Mouse (Mus musculus): ENCODE measurements around the gene Adgrf1.
"Not testable (repeated sequence)": the region's sequence is repeated elsewhere in the genome, so short reads cannot be mapped to it uniquely, and the experiment has no call there.

Gene Adgrf1

DNA sequence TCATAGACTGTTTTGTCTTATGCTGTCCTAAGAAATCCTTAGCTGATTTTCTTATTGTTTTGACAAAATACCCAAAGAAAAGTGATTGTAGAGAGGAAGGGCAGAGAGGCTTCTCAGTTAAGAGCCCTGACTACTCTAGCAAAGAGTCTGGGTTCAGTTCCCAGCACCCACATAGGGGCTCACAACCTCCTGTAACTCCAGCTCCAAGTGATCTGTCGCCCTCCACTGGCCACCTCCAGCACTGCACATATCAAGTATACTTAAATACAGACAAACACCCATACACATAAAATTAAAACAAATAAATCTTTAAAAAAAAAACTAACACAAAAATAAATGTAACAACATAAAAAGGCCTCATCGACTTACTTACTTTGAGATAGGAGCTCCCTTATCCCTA lies 3.5 kb upstream of the Adgrf1 start:
- DNase-seq (ENCODE audit: low read depth, low spot score), result no peak

DNA sequence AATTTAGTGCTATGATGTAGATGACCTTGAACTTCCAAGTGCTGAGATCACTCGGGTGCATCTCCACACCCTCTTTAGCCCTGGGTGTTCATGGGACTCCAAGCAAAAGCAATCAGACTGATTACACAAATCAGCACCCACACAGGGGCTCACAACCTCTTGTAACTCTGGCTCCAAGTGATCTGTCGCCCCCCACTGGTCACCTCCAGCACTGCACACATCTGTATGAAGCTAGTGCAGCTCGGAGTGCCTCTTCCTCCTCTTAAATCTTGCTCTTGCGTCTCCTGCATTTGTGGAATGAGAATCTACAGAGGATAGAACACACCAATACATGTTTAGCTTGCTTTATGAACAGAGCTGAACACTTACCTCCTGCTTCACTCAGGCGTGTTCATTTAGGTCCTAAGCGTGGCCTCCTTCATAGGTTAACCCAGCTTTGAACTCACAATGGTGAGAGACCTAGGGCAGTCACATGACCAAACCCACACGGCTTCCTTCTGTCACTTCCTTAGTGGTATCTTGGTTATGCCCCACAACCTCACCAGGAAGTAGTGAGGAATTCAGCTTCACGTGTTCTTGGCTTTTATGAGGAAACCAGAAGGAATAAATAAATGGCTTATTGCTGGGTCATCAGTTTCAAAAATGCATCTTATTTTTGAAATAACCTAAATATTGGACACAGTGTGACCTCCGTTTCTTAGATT lies 2.9 kb upstream of the Adgrf1 start:
- DNase-seq (ENCODE audit: low read depth, low spot score), result no peak

DNA sequence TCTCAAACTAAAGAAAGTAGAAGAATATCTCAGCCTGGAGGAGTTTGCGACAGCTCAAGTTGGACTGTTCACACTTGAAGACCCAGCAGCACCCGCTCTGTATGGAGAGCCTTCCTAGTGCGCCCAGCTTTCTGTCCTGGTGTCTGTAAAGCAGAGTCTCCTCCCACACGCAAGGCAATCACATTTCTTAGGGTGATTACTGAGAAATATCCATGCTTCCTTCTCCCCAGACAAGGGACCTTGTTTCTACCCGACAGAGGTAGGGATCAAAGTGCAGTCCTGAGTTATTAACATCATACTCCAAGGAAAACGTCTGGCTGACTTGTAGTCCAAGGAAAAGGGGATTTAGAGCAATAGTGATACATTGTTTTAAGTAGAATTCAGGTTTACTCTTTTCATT lies 6.1 kb downstream of the Adgrf1 start:
- no peak for DNase-seq (ENCODE audit: low read depth, low spot score)

DNA sequence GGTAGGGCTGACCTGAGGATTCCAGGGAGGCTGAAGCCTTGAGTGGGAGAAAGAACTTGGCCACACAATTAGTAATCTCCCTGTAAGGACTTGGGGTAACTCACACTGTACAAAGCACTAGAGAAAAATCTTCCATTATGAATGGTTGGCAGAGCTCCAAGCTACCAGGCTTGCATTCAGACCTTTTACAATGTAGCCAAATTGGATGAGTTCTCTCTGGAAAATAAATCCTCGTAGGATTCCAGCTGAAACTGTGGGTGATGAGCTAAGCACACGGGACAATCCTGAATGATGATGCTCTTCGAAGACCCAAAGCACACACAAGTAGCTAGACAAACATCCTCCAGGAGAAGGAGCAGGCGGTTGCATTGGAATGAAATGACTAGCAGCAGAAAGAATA lies 7.1 kb downstream of the Adgrf1 start:
- no peak for DNase-seq (ENCODE audit: low read depth, low spot score)

DNA sequence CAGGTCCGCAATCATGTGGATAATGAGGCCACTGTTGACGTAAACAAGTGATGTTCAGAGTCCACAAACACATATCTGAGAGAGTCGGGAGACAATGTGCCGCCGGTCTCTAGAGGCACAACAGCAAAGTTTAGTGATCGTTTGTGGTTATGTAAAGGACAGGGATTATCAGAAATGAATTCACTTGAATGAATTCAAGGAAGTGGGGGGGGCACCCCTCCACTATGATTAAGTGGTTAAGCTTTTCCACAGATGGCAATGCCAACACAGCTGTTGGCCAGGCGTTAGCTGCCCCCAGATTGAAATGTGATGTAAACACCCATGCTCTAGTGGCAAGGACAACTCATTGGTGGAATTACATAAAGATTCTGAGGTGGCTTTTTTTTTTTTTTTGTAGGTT lies 9.5 kb downstream of the Adgrf1 start:
- DNase-seq (ENCODE audit: low read depth, low spot score), result no peak

DNA sequence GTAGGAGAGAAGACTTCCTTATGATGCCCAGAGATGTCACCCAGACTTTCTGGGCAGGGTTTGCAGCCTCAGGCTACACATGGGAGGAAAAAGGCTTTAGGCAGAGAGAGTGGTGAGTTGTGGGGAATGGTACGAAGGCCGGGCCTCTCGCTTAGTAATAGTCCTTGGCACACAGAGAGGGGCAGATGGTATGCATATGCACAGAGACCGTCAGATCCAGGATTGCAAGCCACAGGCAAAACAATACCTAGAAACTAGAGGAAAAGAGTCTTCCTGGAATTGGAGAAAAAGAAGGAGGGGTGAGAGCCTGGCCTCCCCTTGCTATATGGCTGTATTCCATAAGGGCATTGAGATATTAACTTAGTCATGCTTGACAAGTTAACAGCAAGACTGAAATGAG lies 12.2 kb downstream of the Adgrf1 start:
- no peak for DNase-seq (ENCODE audit: low read depth, low spot score)

DNA sequence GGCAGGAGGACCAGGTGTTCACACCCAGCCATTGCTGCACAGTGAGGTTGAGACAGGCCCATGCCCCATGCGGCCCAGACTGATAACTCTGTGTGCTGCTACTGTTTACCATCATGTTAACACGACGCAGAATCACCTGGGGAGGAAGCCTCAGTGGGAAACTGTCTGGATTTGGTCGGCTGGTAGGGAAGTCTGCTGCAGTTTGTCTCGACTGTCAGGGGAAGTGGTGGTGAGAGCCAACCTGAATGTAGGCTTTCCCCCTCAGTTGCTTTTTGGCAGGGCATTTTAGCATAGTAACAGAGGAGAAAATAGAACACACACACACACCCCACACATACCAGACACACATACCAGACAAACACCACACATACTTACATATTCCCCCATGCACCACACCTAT lies 12.7 kb downstream of the Adgrf1 start:
- no peak for DNase-seq (ENCODE audit: low read depth, low spot score)

DNA sequence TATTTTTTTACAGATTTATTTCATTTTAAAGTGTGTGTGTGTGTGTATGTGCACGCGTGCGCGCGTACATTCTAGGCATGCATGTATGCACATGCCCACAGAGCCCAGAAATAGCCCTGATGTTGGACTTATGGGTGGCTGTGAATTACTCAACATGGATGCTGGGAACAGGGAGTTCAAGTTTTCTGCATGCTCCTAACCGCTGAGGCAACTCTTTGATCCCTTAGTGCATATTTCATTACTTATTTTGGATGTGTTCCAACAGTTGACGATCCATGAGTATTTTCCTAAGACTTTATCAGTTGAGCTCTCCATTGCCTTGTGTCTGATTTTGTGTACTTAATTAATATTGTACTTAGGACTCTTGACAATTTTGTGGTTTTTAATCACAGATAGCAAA lies 29.4 kb downstream of the Adgrf1 start:
- DNase-seq (ENCODE audit: low read depth, low spot score), result no peak

DNA sequence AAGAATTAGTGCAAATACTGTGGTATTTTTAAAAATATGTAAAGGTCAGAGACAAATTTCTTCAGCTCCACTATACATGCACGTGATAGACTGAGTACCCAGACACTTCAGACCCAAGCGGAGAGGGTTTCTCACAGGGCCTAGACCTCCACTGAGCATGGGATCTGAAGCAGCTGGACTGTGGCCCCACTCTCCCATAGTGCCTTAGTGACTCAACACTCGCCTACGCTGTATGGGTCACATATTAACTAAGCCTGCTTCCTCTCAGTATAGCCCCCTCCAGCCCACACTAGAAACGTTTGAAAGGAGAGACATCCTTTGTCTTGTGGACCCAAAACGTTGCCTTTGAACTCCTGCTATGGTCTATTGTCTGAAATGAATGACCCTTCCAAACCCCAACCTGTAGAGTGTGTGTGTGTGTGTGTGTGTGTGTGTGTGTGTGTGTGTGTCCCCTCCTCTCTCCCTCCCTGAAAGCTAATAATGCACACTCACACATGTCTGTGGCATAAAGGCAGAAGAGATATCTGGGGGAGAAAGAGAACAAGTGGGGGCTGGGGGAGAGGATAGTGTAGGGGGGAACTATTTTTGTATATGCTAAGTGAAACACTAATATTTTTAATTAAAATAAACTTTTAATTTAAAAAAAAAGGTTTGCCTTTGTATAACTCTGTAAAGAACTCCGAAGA lies 56.0 kb downstream of the Adgrf1 start:
- no peak for DNase-seq (ENCODE audit: low read depth, low spot score)

DNA sequence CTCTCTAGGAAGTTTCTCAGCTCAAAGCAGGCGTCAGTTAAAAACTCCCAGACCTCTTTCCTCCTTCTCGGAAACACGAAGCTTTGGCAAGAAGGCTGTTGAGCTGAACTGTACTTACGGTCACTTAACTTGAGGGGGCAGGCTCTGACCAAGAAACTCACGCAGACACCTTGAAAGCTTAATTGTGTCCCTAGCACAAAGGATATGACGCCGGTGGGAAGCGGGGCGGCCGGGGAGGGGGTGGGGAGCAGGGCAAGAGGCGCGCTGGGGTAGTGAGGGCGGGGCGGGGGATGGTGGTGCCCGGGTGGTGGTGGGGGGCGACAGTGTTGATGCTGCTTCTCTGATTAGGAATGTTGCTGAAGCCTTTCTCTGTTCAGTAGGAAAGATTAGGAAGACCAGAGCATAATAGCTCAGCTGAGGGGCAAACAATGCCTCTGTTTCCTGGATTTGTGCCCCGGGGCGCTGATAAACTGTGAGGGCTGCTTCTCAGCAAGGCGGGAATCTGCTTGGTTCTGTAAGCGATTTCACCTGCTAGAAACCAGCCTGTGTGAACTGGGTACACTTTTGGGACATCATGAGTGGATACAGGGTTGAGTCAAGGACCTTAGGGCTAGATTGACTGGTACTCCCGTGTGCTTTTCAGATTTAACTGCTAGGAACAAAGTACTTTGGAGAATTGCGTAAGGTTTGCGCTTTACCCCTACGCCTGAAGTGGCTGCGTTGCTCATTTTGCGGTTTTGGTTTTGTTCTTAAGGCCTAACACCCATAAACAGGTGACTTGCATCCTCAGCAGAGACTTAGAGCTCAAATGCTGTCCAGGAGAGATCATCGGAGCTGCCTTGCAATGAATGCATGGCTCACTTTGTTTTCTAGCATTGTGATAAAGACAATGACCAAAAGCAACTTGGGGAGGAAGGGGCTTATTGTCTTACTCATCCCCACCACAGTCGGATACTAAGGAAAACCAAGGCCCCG lies 56.9 kb downstream of the Adgrf1 start:
- DNase-seq (ENCODE audit: low read depth, low spot score), result peak; percentile 84

DNA sequence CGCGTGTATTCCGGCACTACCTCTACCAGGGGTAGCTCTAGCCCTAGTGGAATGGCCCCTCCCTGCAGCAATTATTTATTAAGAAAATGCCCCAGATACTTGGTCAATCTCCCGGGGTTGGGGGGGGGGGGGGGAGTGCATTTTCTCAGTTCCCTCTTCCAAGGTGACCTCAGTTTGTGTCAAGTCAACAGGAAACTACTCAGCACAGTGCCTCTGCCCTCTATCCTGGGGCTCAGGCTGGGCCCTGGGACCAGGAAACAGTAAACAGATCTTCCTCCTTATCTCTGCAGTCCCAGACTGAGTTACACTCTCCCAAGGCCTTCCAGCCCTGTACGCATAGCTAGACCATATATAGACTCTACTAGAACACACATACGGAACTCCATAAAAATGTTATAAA lies 57.7 kb downstream of the Adgrf1 start:
- no peak for DNase-seq (ENCODE audit: low read depth, low spot score)

DNA sequence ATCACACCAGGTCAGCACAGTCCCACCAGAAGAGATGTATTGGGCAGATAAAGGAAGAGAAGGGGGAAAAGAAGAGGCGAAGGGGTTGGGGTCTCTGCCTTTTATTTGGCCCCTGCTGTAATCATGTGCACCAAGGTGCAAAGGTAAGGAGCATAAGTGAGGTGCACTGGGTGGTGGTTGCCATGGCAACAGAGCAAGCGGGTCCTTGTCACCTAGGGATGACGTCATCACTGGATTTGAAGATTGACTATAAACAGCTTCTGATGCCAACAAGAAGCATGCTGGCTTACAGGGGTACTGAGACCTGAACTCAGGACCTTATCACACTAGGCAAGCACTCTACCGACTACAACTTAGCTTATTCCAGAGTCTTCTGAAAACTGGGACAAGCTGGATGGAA lies 59.1 kb downstream of the Adgrf1 start:
- no peak for DNase-seq (ENCODE audit: low read depth, low spot score)

DNA sequence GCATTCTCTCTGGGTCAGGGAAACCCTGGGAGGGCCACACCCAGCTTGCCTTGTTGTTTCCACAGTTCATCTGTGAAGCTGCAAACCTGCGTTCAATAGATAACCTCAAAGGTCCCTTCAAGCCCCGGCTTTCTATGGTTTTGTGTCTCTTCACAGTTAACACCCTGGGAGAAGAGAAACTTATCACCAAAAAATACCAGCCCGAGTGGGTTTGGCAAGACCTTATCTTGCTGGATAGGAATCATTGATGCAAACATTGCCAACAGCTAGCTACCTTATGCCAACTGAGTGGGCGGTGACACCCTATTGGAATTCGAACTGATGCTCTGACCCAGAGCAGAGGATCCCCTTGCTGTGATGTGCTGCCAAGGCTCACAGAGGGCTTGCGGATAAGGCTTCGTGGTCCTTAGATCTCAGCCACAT lies 59.6 kb downstream of the Adgrf1 start:
- no peak for DNase-seq (ENCODE audit: low read depth, low spot score)

DNA sequence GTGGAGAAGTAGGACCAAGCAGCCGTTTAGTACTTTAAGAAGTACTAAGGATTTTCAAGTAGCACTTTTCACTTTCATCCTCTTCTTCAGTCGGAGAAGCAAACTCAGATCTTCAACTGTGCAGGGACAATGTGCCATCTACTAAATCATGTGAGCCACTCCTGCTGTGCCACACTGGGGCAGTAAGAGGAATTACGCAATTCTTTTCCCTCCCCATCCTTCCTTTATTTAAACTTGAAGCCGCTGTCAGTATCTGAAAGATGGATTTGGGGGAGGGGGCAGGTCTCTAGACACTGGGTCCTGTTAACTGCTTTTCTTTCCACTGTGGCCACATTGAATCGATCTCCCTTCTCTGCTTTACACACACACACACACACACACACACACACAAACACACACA lies 62.6 kb downstream of the Adgrf1 start:
- no peak for DNase-seq (ENCODE audit: low read depth, low spot score)

DNA sequence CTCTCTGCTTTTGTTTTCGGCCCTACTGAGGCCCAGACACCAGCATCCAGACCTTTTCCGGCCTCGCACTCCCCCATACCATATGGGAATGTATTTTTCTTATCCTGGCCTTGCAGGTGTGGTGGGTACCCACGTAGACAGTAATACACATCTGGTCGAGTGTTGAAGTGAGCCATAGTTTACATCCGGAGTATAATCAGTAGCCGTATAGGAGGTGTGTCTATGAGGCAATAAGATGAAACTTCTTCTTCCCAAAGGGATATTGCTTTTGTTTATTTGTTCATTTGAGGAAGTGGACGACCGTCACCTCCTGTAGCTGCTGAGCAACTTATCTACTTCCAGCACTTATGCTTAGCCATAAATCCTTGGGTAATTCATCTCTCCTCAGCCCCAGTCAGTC lies 63.9 kb downstream of the Adgrf1 start:
- DNase-seq (ENCODE audit: low read depth, low spot score), result peak; percentile 17

DNA sequence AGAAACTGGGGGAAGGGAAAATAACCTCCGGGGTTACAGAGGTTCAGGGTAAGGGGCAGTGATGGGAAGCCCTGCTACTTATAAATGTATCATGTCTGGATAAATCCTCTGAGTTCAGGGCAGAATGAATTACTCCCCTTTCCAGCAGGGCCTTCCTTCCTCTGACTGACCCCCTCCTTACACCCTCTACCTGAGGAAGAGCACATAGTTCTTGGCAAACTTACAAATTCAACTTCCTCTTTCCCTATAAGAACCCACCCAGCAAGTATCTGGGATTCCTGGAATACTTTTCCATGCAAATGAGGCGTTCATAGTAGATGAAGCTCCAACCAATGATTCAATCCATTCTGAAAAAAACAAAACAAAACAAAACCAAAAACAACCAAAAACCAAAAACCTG lies 67.5 kb downstream of the Adgrf1 start:
- no peak for DNase-seq (ENCODE audit: low read depth, low spot score)

DNA sequence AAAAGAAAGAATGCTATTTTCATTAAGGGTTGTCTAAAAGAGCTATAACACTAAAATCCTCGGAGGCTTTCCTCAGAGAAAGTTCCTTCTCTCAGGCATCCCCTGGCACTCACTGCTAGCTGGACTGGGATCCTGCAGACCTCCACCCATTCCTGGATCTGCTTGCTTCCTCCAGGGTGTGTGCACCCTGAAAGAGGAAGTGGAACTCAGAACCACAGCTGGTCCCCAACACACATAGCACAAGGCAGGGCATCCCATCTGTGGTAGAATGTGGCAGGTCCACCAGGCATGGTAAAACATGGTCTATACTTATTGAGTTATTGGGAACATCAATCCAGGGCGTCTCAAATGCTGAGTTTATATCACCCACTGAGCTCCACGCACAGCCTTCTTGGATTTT lies 68.2 kb downstream of the Adgrf1 start:
- no peak for DNase-seq (ENCODE audit: low read depth, low spot score)

DNA sequence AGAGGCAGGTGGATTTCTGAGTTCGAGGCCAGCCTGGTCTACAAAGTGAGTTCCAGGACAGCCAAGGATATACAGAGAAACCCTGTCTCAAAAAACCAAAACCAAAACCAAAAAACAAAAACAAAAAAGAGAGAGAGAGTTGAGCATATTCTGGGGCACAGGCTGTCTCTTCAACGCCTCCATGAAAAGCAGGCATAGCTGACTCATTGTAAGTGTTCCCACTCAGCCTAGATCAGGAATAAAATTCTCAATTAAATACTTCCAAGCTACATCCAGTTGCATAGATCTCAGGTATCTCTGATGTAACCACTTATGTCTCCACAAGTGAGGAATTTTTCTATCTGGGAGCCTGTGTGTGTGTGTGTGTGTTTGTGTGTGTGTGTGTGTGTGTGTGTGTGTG lies 76.4 kb downstream of the Adgrf1 start:
- not testable (repeated sequence) for DNase-seq (ENCODE audit: low read depth, low spot score)

DNA sequence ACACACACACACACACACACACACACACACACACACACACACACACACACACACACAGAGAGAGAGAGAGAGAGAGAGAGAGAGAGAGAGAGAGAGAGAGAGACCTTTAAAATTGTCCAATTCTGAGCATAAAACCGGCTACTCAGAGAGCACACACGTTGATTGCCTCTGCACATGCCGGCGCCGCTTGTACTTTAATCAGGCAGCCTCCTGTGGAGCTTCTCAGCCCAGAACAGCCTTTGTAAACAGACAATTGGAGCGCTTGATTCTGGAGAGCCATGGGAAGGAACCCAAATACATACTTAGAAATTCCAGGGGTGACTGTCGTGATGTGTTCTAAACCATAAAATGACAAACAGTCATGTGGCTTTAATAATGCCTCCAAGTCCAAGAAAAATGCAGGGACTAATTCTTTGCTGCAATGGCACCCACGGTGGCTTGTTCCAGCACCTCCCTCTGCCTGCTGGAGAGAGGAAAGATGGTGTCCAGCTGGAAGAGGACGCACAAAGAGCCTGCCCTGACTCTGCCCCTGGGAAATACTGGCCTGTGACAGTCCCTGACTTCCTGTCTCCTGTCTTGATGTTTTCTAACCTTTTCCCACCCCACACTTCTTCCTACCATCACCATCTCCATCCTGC lies 87.9 kb downstream of the Adgrf1 start:
- no peak for DNase-seq (ENCODE audit: low read depth, low spot score)

DNA sequence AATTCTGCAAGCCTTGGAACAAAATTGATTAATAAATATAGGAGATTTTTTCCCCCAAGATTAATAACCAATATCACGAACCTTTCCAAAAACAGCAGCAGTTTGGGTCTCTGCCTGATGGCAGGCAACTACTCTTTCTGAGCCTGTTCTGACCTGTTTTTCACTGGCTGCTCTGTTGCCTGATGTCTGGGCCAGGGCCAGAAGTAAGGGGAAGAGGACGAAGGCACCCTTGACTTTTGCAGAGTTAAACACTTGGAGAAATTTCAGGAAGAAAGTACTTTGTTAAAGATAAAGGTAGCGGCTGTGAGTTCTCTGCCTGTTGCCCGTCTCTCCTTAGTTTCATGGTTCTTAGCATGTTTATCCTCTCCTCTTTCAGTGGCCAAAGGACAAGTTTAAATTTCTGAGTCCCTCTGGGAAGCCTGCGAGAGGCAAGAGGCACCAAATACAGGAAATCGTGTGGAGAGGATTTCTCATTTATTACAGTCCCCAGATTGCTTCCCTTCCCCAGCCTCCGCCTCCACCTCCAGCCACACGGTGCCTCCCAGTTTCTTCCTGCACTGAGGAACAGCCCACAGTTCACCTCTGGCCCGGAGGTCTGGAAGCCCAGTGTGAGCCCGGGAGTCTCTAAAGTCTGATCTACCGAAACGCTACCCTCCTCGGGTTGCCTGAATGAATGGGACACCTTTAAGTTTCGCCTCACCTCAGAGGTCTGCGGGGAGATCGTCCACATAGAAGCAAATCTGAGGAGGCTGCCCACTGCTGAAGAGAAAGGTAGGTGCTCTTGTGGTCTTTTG lies 89.9 kb downstream of the Adgrf1 start, which contains the start of gene Adgrf5:
Gene Adgrf5, plus strand, starts transcription at position 626 of the 794 bp plus-strand sequence.
- no peak for DNase-seq (ENCODE audit: low read depth, low spot score)

DNA sequence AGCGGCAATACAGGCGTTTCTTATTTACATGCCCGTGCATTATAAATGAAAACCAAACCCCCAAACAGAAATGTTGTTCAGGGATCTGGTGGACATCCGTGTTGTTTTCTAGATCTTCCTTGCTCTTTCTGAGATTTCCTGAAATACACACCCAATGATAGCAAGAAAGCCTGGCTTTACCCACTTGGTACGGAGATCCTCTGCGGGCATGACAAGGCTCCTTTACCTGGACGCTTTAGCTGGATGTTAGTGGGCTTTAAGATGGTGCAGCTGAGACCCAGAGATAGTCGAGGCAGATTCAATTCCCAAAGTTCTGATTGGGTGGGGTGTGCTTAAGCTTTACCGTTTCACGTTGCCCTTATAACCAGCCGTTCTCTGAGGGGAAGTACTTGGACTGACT lies 90.9 kb downstream of the Adgrf1 start:
- no peak for DNase-seq (ENCODE audit: low read depth, low spot score)

All from forelimb bud, embryonic 11.5 days (tissue).